Mouse (Mus musculus): Measurements from ENCODE around the gene Plbd1. TPM values are rescaled to one million over a fixed set of nuclear protein-coding genes. Genes with fewer than 3 reads are reported as not detected.

Plbd1 gene
- total and polyA plus RNA-seq, 3 experiments: not detected

GRCm38 (mm10) chr6:136683410-136684334 lies 21.9 kb upstream of the Plbd1 start (continued):
- TF ChIP-seq MEF2A (IDR thresholded peaks at IDR 0.05; ENCODE audit: borderline replicate concordance, low read depth, low read length) (peak; percentile 74), RAD21 (IDR thresholded peaks at IDR 0.05; ENCODE audit: low read depth, low read length) (no peak; the same call in 1 of the 2 replicates), E2F4 (IDR thresholded peaks at IDR 0.05; ENCODE audit: insufficient replicate concordance, low read depth, low read length) (no peak), CHD2 (IDR thresholded peaks at IDR 0.05; ENCODE audit: low read length) (peak; percentile 65; the same call in 1 of the 2 replicates), EP300 (IDR thresholded peaks at IDR 0.05; ENCODE audit: low read length) (peak; percentile 97), ZKSCAN1 (IDR thresholded peaks at IDR 0.05; ENCODE audit: borderline replicate concordance, low read depth, low read length) (no peak), CTCF (conservative IDR thresholded peaks at IDR 0.05 in 1 of 2, IDR thresholded peaks at IDR 0.05 in 1 of 2; ENCODE audit: low read depth in 2 of 2, low read length in 2 of 2) (no peak), MAX (IDR thresholded peaks at IDR 0.05; ENCODE audit: low read length) (peak; percentile 63; the same call in 1 of the 2 replicates), ZNF384 (IDR thresholded peaks at IDR 0.05; ENCODE audit: low read depth, low read length) (no peak), SMC3 (IDR thresholded peaks at IDR 0.05; ENCODE audit: low read depth, low read length) (no peak), MAZ (IDR thresholded peaks at IDR 0.05; ENCODE audit: low read depth, low read length) (0 out of 2 replicates have a peak, but pooled peaks have one; percentile 46), SIN3A (IDR thresholded peaks at IDR 0.05; ENCODE audit: low read length) (peak; percentile 89), ETS1 (conservative IDR thresholded peaks at IDR 0.05; ENCODE audit: low read depth, low read length) (peak; percentile 94), POLR2AphosphoS2 (IDR thresholded peaks at IDR 0.05; ENCODE audit: low read depth, low read length) (no peak), TBP (conservative IDR thresholded peaks at IDR 0.05; ENCODE audit: low read depth, low read length) (no peak), RCOR1 (conservative IDR thresholded peaks at IDR 0.05; ENCODE audit: low read depth, low read length) (peak; percentile 82; the same call in 1 of the 2 replicates), TCF12 (IDR thresholded peaks at IDR 0.05; ENCODE audit: low read depth, low read length) (peak; percentile 84), GABPA (IDR thresholded peaks at IDR 0.05; ENCODE audit: insufficient replicate concordance, low read depth, low read length) (no peak), ELF1 (IDR thresholded peaks at IDR 0.05; ENCODE audit: low read depth, low read length) (0 out of 2 replicates have a peak, but pooled peaks have one; percentile 24), MYC (IDR thresholded peaks at IDR 0.05; ENCODE audit: low read depth, low read length) (0 out of 2 replicates have a peak, but pooled peaks have one; percentile 41)

DNA sequence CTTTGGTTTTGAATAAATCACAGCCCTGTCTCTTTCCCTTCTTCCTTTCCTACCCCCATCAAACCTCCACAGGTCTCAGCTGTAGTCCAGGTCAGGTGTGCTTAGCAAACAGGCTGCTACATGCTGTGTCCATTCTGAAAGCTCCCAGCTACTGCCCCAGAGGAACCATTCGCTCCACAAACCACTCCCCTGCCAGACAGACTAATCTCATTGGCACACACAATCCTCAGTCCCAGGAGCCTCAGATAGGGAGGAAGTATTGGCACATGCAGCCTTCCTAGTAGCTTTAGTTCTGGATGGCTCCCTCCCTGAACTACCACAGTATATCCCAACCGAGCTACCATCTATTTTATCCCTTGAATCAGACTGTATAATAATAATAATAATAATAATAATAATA lies 17.7 kb upstream of the Plbd1 start:
- dilution Hi-C loops (cut with MboI; ENCODE audit: extremely low pct_ligation_motif_present, extremely low pct_unique_long_range_greater_than_20kb, low sequenced_read_pairs): no loop called here
- no peak overlapping the region for H3K4me3 ChIP-seq (replicated peaks in 1 of 3; ENCODE audit: low read depth in 2 of 3, low read length in 2 of 3, poor library complexity in 1 of 3)
- H3K79me2 ChIP-seq (replicated peaks; ENCODE audit: control insufficient read depth, extremely low read depth, insufficient read depth, poor library complexity, severe bottlenecking): no peaks in the 10 kb centered on the region; the same call in 1 of the 2 replicates
- no peak overlapping the region for H3K27ac ChIP-seq (ENCODE audit: insufficient read depth, low read depth)
- peaks cover 9 to 19% of the 10 kb centered on the region in 2 experiments for H3K4me1 ChIP-seq (ENCODE audit: control insufficient read depth in 1 of 2, insufficient read depth in 2 of 2)
- H3K4me2 ChIP-seq (ENCODE audit: insufficient read depth, low read depth, poor library complexity, severe bottlenecking): no peak overlapping the region
- no peak for DNase-seq (ENCODE audit: extremely low read depth)
- no peak overlapping the region for H3K9ac ChIP-seq (ENCODE audit: insufficient read depth, low read depth)
- in situ Hi-C loops (cut with MboI; ENCODE audit: low pct_ligation_motif_present, low pct_unique_long_range_greater_than_20kb, low sequenced_read_pairs): no loop called here
- H3K9me3 ChIP-seq (replicated peaks; ENCODE audit: low read length): peaks cover 12% of the 10 kb centered on the region
- TF ChIP-seq JUN (IDR thresholded peaks at IDR 0.05; ENCODE audit: insufficient read depth, low read depth, low read length) (no peak), ETS1 (conservative IDR thresholded peaks at IDR 0.05; ENCODE audit: low read depth, low read length) (no peak), MEF2A (IDR thresholded peaks at IDR 0.05; ENCODE audit: borderline replicate concordance, low read depth, low read length) (no peak), IRF4 (IDR thresholded peaks at IDR 0.05; ENCODE audit: low read depth, low read length) (no peak), POLR2AphosphoS2 (IDR thresholded peaks at IDR 0.05; ENCODE audit: low read depth, low read length) (no peak), ZMIZ1 (IDR thresholded peaks at IDR 0.05; ENCODE audit: low read depth, low read length) (no peak), NELFE (IDR thresholded peaks at IDR 0.05; ENCODE audit: low read depth, low read length) (no peak), ZNF384 (IDR thresholded peaks at IDR 0.05; ENCODE audit: low read depth, low read length) (no peak), MXI1 (IDR thresholded peaks at IDR 0.05; ENCODE audit: low read depth, low read length) (no peak), NRF1 (IDR thresholded peaks at IDR 0.05; ENCODE audit: low read depth, low read length) (no peak), USF2 (conservative IDR thresholded peaks at IDR 0.05; ENCODE audit: low read depth, low read length) (no peak), POLR2A (IDR thresholded peaks at IDR 0.05; ENCODE audit: low read depth, low read length) (no peak), RAD21 (IDR thresholded peaks at IDR 0.05; ENCODE audit: low read depth, low read length) (no peak), E2F4 (IDR thresholded peaks at IDR 0.05; ENCODE audit: insufficient replicate concordance, low read depth, low read length) (no peak), SMC3 (IDR thresholded peaks at IDR 0.05; ENCODE audit: low read depth, low read length) (no peak), CHD2 (IDR thresholded peaks at IDR 0.05; ENCODE audit: low read length) (no peak), SIN3A (IDR thresholded peaks at IDR 0.05; ENCODE audit: low read length) (no peak), MAX (IDR thresholded peaks at IDR 0.05; ENCODE audit: low read length) (no peak), CTCF (conservative IDR thresholded peaks at IDR 0.05 in 1 of 2, IDR thresholded peaks at IDR 0.05 in 1 of 2; ENCODE audit: low read depth in 2 of 2, low read length in 2 of 2) (no peak), ZC3H11A (IDR thresholded peaks at IDR 0.05; ENCODE audit: low read depth, low read length) (no peak)
- H3K36me3 ChIP-seq (replicated peaks in 1 of 2; ENCODE audit: control insufficient read depth in 1 of 2, insufficient read depth in 1 of 2, low read length in 1 of 2): no peaks in the 10 kb centered on the region
- H3K27me3 ChIP-seq (replicated peaks): no peaks in the 10 kb centered on the region

Measured in CH12.LX (cell line).